Mouse (Mus musculus): ENCODE measurements around the gene Ap2b1. TPM values are rescaled to one million over a fixed set of nuclear protein-coding genes. Genes with fewer than 3 reads are reported as not detected.

The Ap2b1 gene
- polyA plus RNA-seq, 1 experiment from 2014 or later: 154 TPM

GRCm38 (mm10) chr11:83293182-83293581 lies 5.6 kb upstream of the Ap2b1 start:
- Histone ChIP-seq H3K4me1 (replicated peaks; ENCODE audit: control insufficient read depth, insufficient read depth, low read length) (peaks cover 41% of the 10 kb centered on the region), H3K9ac (peak overlapping the region; percentile 74; the same call in 1 of the 2 replicates), H3K36me3 (replicated peaks; ENCODE audit: control insufficient read depth, insufficient read depth) (peaks cover 24% of the 10 kb centered on the region), H3K27ac (no peak overlapping the region), H3K27me3 (ENCODE audit: control insufficient read depth, insufficient read depth, low read length) (no peaks in the 10 kb centered on the region), H3K9me3 (ENCODE audit: control insufficient read depth, low read length) (no peaks in the 10 kb centered on the region), H3K4me3 (replicated peaks; ENCODE audit: low read length) (peak overlapping the region; percentile 64; the same call in 1 of the 2 replicates), H3K4me2 (replicated peaks) (peak overlapping the region; percentile 94)
- DNase-seq (ENCODE audit: low spot score): no peak
- no peak for ATAC-seq (ENCODE audit: low FRiP score)
- 91% methylated on average over 1 of the region's 1 CpGs for WGBS

GRCm38 (mm10) chr11:83294133-83294532 lies 4.7 kb upstream of the Ap2b1 start:
- 88% methylated on average over 2 of the region's 2 CpGs for WGBS
- H3K4me3 ChIP-seq (replicated peaks; ENCODE audit: low read length): no peak overlapping the region
- no peak overlapping the region for H3K27ac ChIP-seq
- H3K27me3 ChIP-seq (ENCODE audit: control insufficient read depth, insufficient read depth, low read length): no peaks in the 10 kb centered on the region
- ATAC-seq (ENCODE audit: low FRiP score): no peak
- no peaks in the 10 kb centered on the region for H3K9me3 ChIP-seq (ENCODE audit: control insufficient read depth, low read length)
- H3K36me3 ChIP-seq (replicated peaks; ENCODE audit: control insufficient read depth, insufficient read depth): peaks cover 24% of the 10 kb centered on the region
- no peak overlapping the region; the same call in 1 of the 2 replicates for H3K4me2 ChIP-seq (replicated peaks)
- H3K9ac ChIP-seq: no peak overlapping the region
- DNase-seq (ENCODE audit: low spot score): no peak
- H3K4me1 ChIP-seq (replicated peaks; ENCODE audit: control insufficient read depth, insufficient read depth, low read length): peaks cover 42% of the 10 kb centered on the region

GRCm38 (mm10) chr11:83297816-83298215 lies 1.0 kb upstream of the Ap2b1 start:
- Histone ChIP-seq H3K27me3 (ENCODE audit: control insufficient read depth, insufficient read depth, low read length) (no peaks in the 10 kb centered on the region), H3K9me3 (ENCODE audit: control insufficient read depth, low read length) (no peaks in the 10 kb centered on the region), H3K4me1 (replicated peaks; ENCODE audit: control insufficient read depth, insufficient read depth, low read length) (peaks cover 28% of the 10 kb centered on the region), H3K9ac (peak overlapping the region; percentile 73), H3K4me2 (replicated peaks) (peak overlapping the region; percentile 84), H3K4me3 (replicated peaks; ENCODE audit: low read length) (peak overlapping the region; percentile 59), H3K36me3 (replicated peaks; ENCODE audit: control insufficient read depth, insufficient read depth) (peaks cover 24% of the 10 kb centered on the region), H3K27ac (no peak overlapping the region)
- 70% methylated on average over 6 of the region's 6 CpGs for WGBS
- DNase-seq (ENCODE audit: low spot score): no peak
- ATAC-seq (ENCODE audit: low FRiP score): no peak

GRCm38 (mm10) chr11:83299724-83300123 lies 900 bp downstream of the Ap2b1 start:
- ATAC-seq (ENCODE audit: low FRiP score): no peak
- 92% methylated on average over 9 of the region's 9 CpGs for WGBS
- H3K4me2 ChIP-seq (replicated peaks): peak overlapping the region; percentile 84

GRCm38 (mm10) chr11:83301431-83301831 lies 2.6 kb downstream of the Ap2b1 start:
- 66% methylated on average over 2 of the region's 2 CpGs for WGBS

More at GRCm38 (mm10) chr11:83299724-83300123, 900 bp downstream of the Ap2b1 start:
- H3K36me3 ChIP-seq (replicated peaks; ENCODE audit: control insufficient read depth, insufficient read depth): peaks cover 24% of the 10 kb centered on the region
- H3K4me1 ChIP-seq (replicated peaks; ENCODE audit: control insufficient read depth, insufficient read depth, low read length): peaks cover 28% of the 10 kb centered on the region
- H3K4me3 ChIP-seq (replicated peaks; ENCODE audit: low read length): no peak overlapping the region
- DNase-seq (ENCODE audit: low spot score): no peak
- no peak overlapping the region for H3K27ac ChIP-seq
- no peaks in the 10 kb centered on the region for H3K9me3 ChIP-seq (ENCODE audit: control insufficient read depth, low read length)
- no peaks in the 10 kb centered on the region for H3K27me3 ChIP-seq (ENCODE audit: control insufficient read depth, insufficient read depth, low read length)
- H3K9ac ChIP-seq: no peak overlapping the region

GRCm38 (mm10) chr11:83302124-83302523 lies 3.3 kb downstream of the Ap2b1 start:
- Histone ChIP-seq H3K4me3 (replicated peaks; ENCODE audit: low read length) (peak overlapping the region; percentile 80), H3K4me2 (replicated peaks) (peak overlapping the region; percentile 63), H3K36me3 (replicated peaks; ENCODE audit: control insufficient read depth, insufficient read depth) (peaks cover 2% of the 10 kb centered on the region), H3K27me3 (ENCODE audit: control insufficient read depth, insufficient read depth, low read length) (no peaks in the 10 kb centered on the region), H3K9ac (peak overlapping the region; percentile 90), H3K27ac (peak overlapping the region; percentile 94), H3K9me3 (ENCODE audit: control insufficient read depth, low read length) (no peaks in the 10 kb centered on the region), H3K4me1 (replicated peaks; ENCODE audit: control insufficient read depth, insufficient read depth, low read length) (peaks cover 34% of the 10 kb centered on the region)
- 11% methylated on average over 10 of the region's 10 CpGs for WGBS
- DNase-seq (ENCODE audit: low spot score): no peak
- ATAC-seq (ENCODE audit: low FRiP score): no peak

More at GRCm38 (mm10) chr11:83301431-83301831, 2.6 kb downstream of the Ap2b1 start:
- Histone ChIP-seq H3K27ac (no peak overlapping the region), H3K36me3 (replicated peaks; ENCODE audit: control insufficient read depth, insufficient read depth) (peaks cover 9% of the 10 kb centered on the region), H3K4me1 (replicated peaks; ENCODE audit: control insufficient read depth, insufficient read depth, low read length) (peaks cover 35% of the 10 kb centered on the region), H3K27me3 (ENCODE audit: control insufficient read depth, insufficient read depth, low read length) (no peaks in the 10 kb centered on the region), H3K9ac (no peak overlapping the region), H3K4me3 (replicated peaks; ENCODE audit: low read length) (no peak overlapping the region), H3K4me2 (replicated peaks) (no peak overlapping the region), H3K9me3 (ENCODE audit: control insufficient read depth, low read length) (no peaks in the 10 kb centered on the region)
- ATAC-seq (ENCODE audit: low FRiP score) (no peak), DNase-seq (ENCODE audit: low spot score) (no peak)

GRCm38 (mm10) chr11:83302526-83303251 lies 3.9 kb downstream of the Ap2b1 start, which contains the start of gene Pex12:
Gene Pex12, minus strand, starts transcription at chr11:83302586.
- no peaks in the 10 kb centered on the region for H3K9me3 ChIP-seq (ENCODE audit: control insufficient read depth, low read length)
- peak within 1 kb of the TSS; percentile 90 for H3K9ac ChIP-seq
- DNase-seq (ENCODE audit: low spot score) (peak; percentile 100), ATAC-seq (ENCODE audit: low FRiP score) (peak; percentile 78)
- peak within 1 kb of the TSS; percentile 94 for H3K27ac ChIP-seq
- under 1% methylated on average over 51 of the region's 51 CpGs for WGBS
- H3K27me3 ChIP-seq (ENCODE audit: control insufficient read depth, insufficient read depth, low read length): no peaks in the 10 kb centered on the region
- H3K4me1 ChIP-seq (replicated peaks; ENCODE audit: control insufficient read depth, insufficient read depth, low read length): peaks cover 29% of the 10 kb centered on the region
- peak within 1 kb of the TSS; percentile 80 for H3K4me3 ChIP-seq (replicated peaks; ENCODE audit: low read length)
- H3K4me2 ChIP-seq (replicated peaks): peak within 1 kb of the TSS; percentile 63
- no peaks in the 10 kb centered on the region for H3K36me3 ChIP-seq (replicated peaks; ENCODE audit: control insufficient read depth, insufficient read depth)

- Histone ChIP-seq H3K4me3 (replicated peaks; ENCODE audit: low read length) (peak overlapping the region; percentile 80), H3K9ac (peak overlapping the region; percentile 90), H3K4me1 (replicated peaks; ENCODE audit: control insufficient read depth, insufficient read depth, low read length) (peaks cover 22% of the 10 kb centered on the region), H3K27ac (no peak overlapping the region), H3K9me3 (ENCODE audit: control insufficient read depth, low read length) (no peaks in the 10 kb centered on the region), H3K36me3 (replicated peaks; ENCODE audit: control insufficient read depth, insufficient read depth) (peaks cover 8% of the 10 kb centered on the region; the same call in 1 of the 2 replicates), H3K4me2 (replicated peaks) (peak overlapping the region; percentile 63), H3K27me3 (ENCODE audit: control insufficient read depth, insufficient read depth, low read length) (no peaks in the 10 kb centered on the region)
- no peak for DNase-seq (ENCODE audit: low spot score)
- WGBS: 61% methylated on average over 5 of the region's 5 CpGs
- no peak for ATAC-seq (ENCODE audit: low FRiP score)
These were observed 4.9 kb downstream of the Ap2b1 start for GRCm38 (mm10) chr11:83303751-83304150.

GRCm38 (mm10) chr11:83304485-83304884 lies 5.7 kb downstream of the Ap2b1 start:
- DNase-seq (ENCODE audit: low spot score) (no peak), ATAC-seq (ENCODE audit: low FRiP score) (no peak)
- peak overlapping the region; percentile 63 for H3K4me2 ChIP-seq (replicated peaks)
- WGBS: 78% methylated on average over 2 of the region's 2 CpGs
- H3K4me3 ChIP-seq (replicated peaks; ENCODE audit: low read length): no peak overlapping the region
- no peak overlapping the region for H3K27ac ChIP-seq
- no peaks in the 10 kb centered on the region for H3K9me3 ChIP-seq (ENCODE audit: control insufficient read depth, low read length)
- H3K9ac ChIP-seq: peak overlapping the region; percentile 90
- H3K36me3 ChIP-seq (replicated peaks; ENCODE audit: control insufficient read depth, insufficient read depth): peaks cover 11% of the 10 kb centered on the region; the same call in 1 of the 2 replicates
- peaks cover 22% of the 10 kb centered on the region for H3K4me1 ChIP-seq (replicated peaks; ENCODE audit: control insufficient read depth, insufficient read depth, low read length)
- no peaks in the 10 kb centered on the region for H3K27me3 ChIP-seq (ENCODE audit: control insufficient read depth, insufficient read depth, low read length)

All from hindbrain, embryonic 14.5 days (tissue).